In genomic region chr6:117169910-117170747, GRCm38 (mm10) we compare ENCODE assay signal across 9 mouse cellular contexts. TPM values are rescaled to one million over a fixed set of nuclear protein-coding genes. Genes with fewer than 3 reads are reported as not detected.
DNase-seq lines count a peak whose midpoint lies in the region; ATAC-seq and TF ChIP-seq lines count a peak whose summit lies in the region.
"Had no signal": no experiment of that assay in that cellular context is flagged by ENCODE, and none has a peak within 500 bp of the region (broad histone marks: within the 10 kb centered on the region; RNA-seq: fewer than 3 reads in every experiment).

No protein-coding gene starts in this region.

- H3K4me3 ChIP-seq in hindbrain, embryonic 11.5 days (ENCODE audit: low read depth, low read length), result peak overlapping the region; percentile 59
- H3K4me3 ChIP-seq in liver, embryonic 14.5 days (ENCODE audit: insufficient read depth in 1 of 2, low read depth in 2 of 2, low read length in 2 of 2), result peak overlapping the region; percentile 55 to 58

- intact Hi-C loops in left cerebral cortex, postnatal 4 days (cut with DNase I), result loop anchor here (5.0 to 10.0 kb wide), 4 partner anchors 265 to 518 kb away; partner anchors contain the start of gene Depp1

- H3K4me2 ChIP-seq in hindbrain, embryonic 11.5 days (replicated peaks; ENCODE audit: low read depth, low read length), result peak overlapping the region; percentile 94
- peak overlapping the region; percentile 44 for H3K4me2 ChIP-seq in liver, embryonic 14.5 days (ENCODE audit: low read depth)

- H3K9ac ChIP-seq in hindbrain, embryonic 11.5 days (ENCODE audit: low read depth, low read length), result no peak overlapping the region
- no peak overlapping the region for H3K9ac ChIP-seq in liver, embryonic 14.5 days (replicated peaks)

- H3K27ac ChIP-seq in hindbrain, embryonic 11.5 days (ENCODE audit: low read depth, low read length), result no peak overlapping the region
- H3K27ac ChIP-seq in liver, embryonic 14.5 days, result no peak overlapping the region

- peaks cover 39% of the 10 kb centered on the region for H3K27me3 ChIP-seq in hindbrain, embryonic 11.5 days (ENCODE audit: control insufficient read depth, insufficient read depth, low read length)
- peaks cover 31% of the 10 kb centered on the region for H3K27me3 ChIP-seq in liver, embryonic 14.5 days (ENCODE audit: control insufficient read depth, insufficient read depth, low read length)

- no peaks in the 10 kb centered on the region for H3K9me3 ChIP-seq in hindbrain, embryonic 11.5 days (ENCODE audit: control insufficient read depth, low read length)
- no peaks in the 10 kb centered on the region for H3K9me3 ChIP-seq in liver, embryonic 14.5 days (ENCODE audit: control insufficient read depth, low read length)

- no peak for TF ChIP-seq EP300 in liver, embryonic 14.5 days (IDR thresholded peaks at IDR 0.05; ENCODE audit: low read depth)

- H3K4me1 ChIP-seq in hindbrain, embryonic 11.5 days (replicated peaks; ENCODE audit: control insufficient read depth, insufficient read depth, low read length), result 0 out of 2 replicates have a peak, but pooled peaks cover 4% of the 10 kb centered on the region
- peaks cover 0 to 12% of the 10 kb centered on the region in 2 experiments; a peak in 2 of 4 replicates for H3K4me1 ChIP-seq in liver, embryonic 14.5 days (replicated peaks; ENCODE audit: control insufficient read depth in 2 of 2, insufficient read depth in 2 of 2, low read length in 1 of 2)

- peak; percentile 20 for DNase-seq in adrenal gland, adult 2 months
- DNase-seq in adrenal gland, postnatal 36 days, result no peak
- DNase-seq in ES-CJ7 (ENCODE audit: low read depth, low spot score), result peak; percentile 7
- peak; percentile 30 for DNase-seq in hindbrain, embryonic 11.5 days (ENCODE audit: low spot score)
- DNase-seq in liver, embryonic 14.5 days (ENCODE audit: low read depth in 3 of 3, low spot score in 3 of 3), result no peak
- no peak for DNase-seq in urinary bladder, adult 18-20 months (ENCODE audit: low spot score in 2 of 2)
- DNase-seq in left cerebral cortex, postnatal 4 days, result no peak
- DNase-seq in ovary, postnatal 36 days (ENCODE audit: low spot score), result no peak
- DNase-seq: lung, postnatal 10 days had no signal

- no peak for TF ChIP-seq CTCF in liver, embryonic 14.5 days (IDR thresholded peaks at IDR 0.05; ENCODE audit: low read depth)

- WGBS in hindbrain, embryonic 11.5 days, result 15% methylated on average over 10 of the region's 10 CpGs
- WGBS in liver, embryonic 14.5 days (ENCODE audit: insufficient replicate concordance), result 21% methylated on average over 10 of the region's 10 CpGs

- H3K36me3 ChIP-seq in hindbrain, embryonic 11.5 days (ENCODE audit: control insufficient read depth, insufficient read depth, low read length), result no peaks in the 10 kb centered on the region
- H3K36me3 ChIP-seq in liver, embryonic 14.5 days (replicated peaks; ENCODE audit: control insufficient read depth, insufficient read depth, low read depth), result no peaks in the 10 kb centered on the region

- no peak for ATAC-seq in hindbrain, embryonic 11.5 days (ENCODE audit: low FRiP score)
- no peak for ATAC-seq in liver, embryonic 14.5 days (ENCODE audit: insufficient read depth)

RNA-seq across cellular contexts. Expression of gene Cxcl12, which starts 1.8 kb away (rescaled TPM):
- 10 to 100 TPM; 51.9 to 67.4 TPM for total RNA-seq in adrenal gland, adult 2 months (2021)
- 141 and 151 TPM in 2 replicates for polyA plus RNA-seq in adrenal gland, adult 2 months (2012; rRNA removed)
- total RNA-seq in adrenal gland, postnatal 36 days (2021), result 10 to 100 TPM; 44.6 to 48.6 TPM
- 62.2 and 65.1 TPM in 2 replicates for polyA plus RNA-seq in hindbrain, embryonic 11.5 days (2014; fragmentation: Nextera tagmentation; extraction: Ambion mirVana)
- 40.1 and 43.6 TPM in 2 replicates for polyA plus RNA-seq in liver, embryonic 14.5 days (2012; rRNA removed)
- 41.3 and 46.2 TPM in 2 replicates for polyA plus RNA-seq in liver, embryonic 14.5 days (2014; fragmentation: Nextera tagmentation; extraction: Ambion mirVana)
- 10 to 100 TPM; 47.8 to 57.1 TPM for total RNA-seq in left cerebral cortex, postnatal 4 days (2021)

Comparison
In these comparisons a context has a peak if more than half of its experiments do, and no peak if none do; other contexts are left out.
1. DNase-seq: peak in adrenal gland, adult 2 months (single experiment), ES-CJ7 (single experiment) and hindbrain, embryonic 11.5 days (single experiment); none in adrenal gland, postnatal 36 days (0 of 2), liver, embryonic 14.5 days (0 of 3), urinary bladder, adult 18-20 months (0 of 2), left cerebral cortex, postnatal 4 days (single experiment) and ovary, postnatal 36 days (single experiment).